Mouse (Mus musculus) stomach, embryonic 14.5 days (tissue): ENCODE data around the gene Gba2. TPM values are rescaled to one million over a fixed set of nuclear protein-coding genes. Genes with fewer than 3 reads are reported as not detected.

Experiments used
- ATAC-seq: fragments of 200-750 bp; cut with Nextera tagmentation; 2 replicates; pipeline ENCODE4 v1.8.0; 2017; ENCODE audit warnings: low read depth, moderate TSS enrichment; ENCODE audit not compliant: insufficient number of reproducible peaks, insufficient read depth, low FRiP score
- H3K27ac ChIP-seq: fragments of 300-500 bp; sonication (generic); 2 replicates; pipeline ENCODE4 v1.5.1; 2014; ENCODE audit warnings: mild to moderate bottlenecking, low read length, moderate library complexity, mixed read lengths
- H3K27me3 ChIP-seq: fragments of 300-500 bp; sonication (generic); 2 replicates; pipeline ENCODE4 v1.6.1; 2014; ENCODE audit warnings: low read length, control low read depth, mixed read lengths; ENCODE audit not compliant: control insufficient read depth, insufficient read depth
- H3K36me3 ChIP-seq: fragments of 300-500 bp; sonication (generic); 2 replicates; pipeline ENCODE4 v1.6.1; 2014; ENCODE audit warnings: mild to moderate bottlenecking, control low read depth, low read length, moderate library complexity, mixed read lengths; ENCODE audit not compliant: control insufficient read depth, insufficient read depth
- H3K4me1 ChIP-seq: fragments of 300-500 bp; sonication (generic); 2 replicates; pipeline ENCODE4 v1.6.1; 2014; ENCODE audit warnings: low read length, control low read depth, mixed read lengths; ENCODE audit not compliant: control insufficient read depth, insufficient read depth
- H3K4me2 ChIP-seq: fragments of 300-500 bp; sonication (generic); replicated peaks from 2 replicates; pipeline ENCODE4 v1.6.1; 2014; ENCODE audit warnings: low read depth, low read length, control low read depth
- H3K4me3 ChIP-seq: fragments of 300-500 bp; sonication (generic); 2 replicates; pipeline ENCODE4 v1.5.1; 2014; ENCODE audit warnings: low read depth, low read length, control low read depth
- H3K9ac ChIP-seq: fragments of 300-500 bp; sonication (generic); replicated peaks from 2 replicates; pipeline ENCODE4 v1.6.1; 2014; ENCODE audit warnings: low read depth, mild to moderate bottlenecking, control low read depth, low read length, moderate library complexity, mixed read lengths
- H3K9me3 ChIP-seq: fragments of 300-500 bp; sonication (generic); 2 replicates; pipeline ENCODE4 v1.6.1; 2016; ENCODE audit warnings: low read depth, low read length, control low read depth; ENCODE audit not compliant: control insufficient read depth
- whole genome bisulfite sequencing: fragments of 180-500 bp; shearing (Covaris S2); extraction: QIAGEN DNeasy Blood & Tissue Kit; methylation state at CpG from one replicate; pipeline ENCODE4 v1.1.7; 2014; 5-methylcytosine and 5-hydroxymethylcytosine counted together
- polyA plus RNA-seq: library from polyadenylated mRNA; unstranded; fragments of >200 nt; fragmentation: Nextera tagmentation; extraction: Ambion mirVana; gene quantifications from 2 replicates; pipeline ENCODE4 v1.2.1, GENCODE M21; 2014

Gba2 gene
- polyA plus RNA-seq, 1 experiment from 2014 or later, result 13.8 TPM

DNA sequence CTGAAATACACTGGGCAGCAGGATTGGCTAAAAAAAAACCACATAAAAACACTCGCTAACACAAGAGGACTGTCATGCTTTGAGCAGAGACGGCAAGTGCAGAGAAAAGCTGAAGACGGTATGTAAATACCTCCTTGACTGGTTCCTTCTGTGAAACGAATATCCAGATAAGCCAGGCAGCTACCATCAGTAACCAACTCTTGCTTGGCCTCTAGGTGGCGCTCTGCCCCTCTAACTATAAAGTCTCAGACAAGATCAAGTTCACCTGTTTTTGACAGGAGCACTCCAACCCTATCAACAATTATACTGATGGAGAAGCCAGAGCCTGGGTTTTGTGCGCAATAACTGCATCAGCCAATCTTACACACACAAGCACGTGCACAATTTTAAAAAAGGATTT is 48.1 kb downstream of the Gba2 start:
- Histone ChIP-seq H3K27me3 (no peaks in the 10 kb centered on the region), H3K4me1 (0 out of 2 replicates have a peak, but pooled peaks cover 4% of the 10 kb centered on the region), H3K27ac (peak overlapping the region; percentile 33; the same call in 1 of the 2 replicates), H3K4me2 (no peak overlapping the region), H3K36me3 (peaks cover 45% of the 10 kb centered on the region), H3K4me3 (no peak overlapping the region), H3K9ac (no peak overlapping the region), H3K9me3 (no peaks in the 10 kb centered on the region)
- no peak for ATAC-seq
- 14% methylated on average over 7 of the region's 7 CpGs for WGBS

DNA sequence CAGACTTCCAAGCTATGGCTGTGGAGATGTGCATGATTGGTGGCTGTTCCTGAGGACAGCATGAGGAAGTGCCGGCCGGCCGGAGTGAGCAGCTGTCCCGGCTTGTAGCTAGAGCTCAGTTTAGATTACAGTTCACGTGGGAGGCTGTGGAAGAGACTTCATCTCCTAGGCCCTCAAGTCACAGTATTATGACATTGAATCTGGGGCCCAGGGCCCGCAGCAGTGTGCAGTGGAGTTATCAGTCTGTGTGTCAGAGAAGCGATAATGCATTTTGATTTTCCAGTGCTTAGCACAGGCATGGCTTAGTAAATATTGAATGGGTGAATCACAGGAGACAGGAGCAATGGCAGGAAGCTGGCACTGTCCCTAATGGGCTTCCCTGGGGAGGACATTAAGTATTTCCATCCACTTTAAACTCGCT is 48.6 kb downstream of the Gba2 start:
- WGBS, result 52% methylated on average over 8 of the region's 8 CpGs
- Histone ChIP-seq H3K27me3 (no peaks in the 10 kb centered on the region), H3K9ac (no peak overlapping the region), H3K9me3 (no peaks in the 10 kb centered on the region), H3K4me3 (no peak overlapping the region), H3K4me1 (0 out of 2 replicates have a peak, but pooled peaks cover 4% of the 10 kb centered on the region), H3K4me2 (no peak overlapping the region), H3K36me3 (peaks cover 40% of the 10 kb centered on the region), H3K27ac (peak overlapping the region; percentile 33)
- no peak for ATAC-seq

DNA sequence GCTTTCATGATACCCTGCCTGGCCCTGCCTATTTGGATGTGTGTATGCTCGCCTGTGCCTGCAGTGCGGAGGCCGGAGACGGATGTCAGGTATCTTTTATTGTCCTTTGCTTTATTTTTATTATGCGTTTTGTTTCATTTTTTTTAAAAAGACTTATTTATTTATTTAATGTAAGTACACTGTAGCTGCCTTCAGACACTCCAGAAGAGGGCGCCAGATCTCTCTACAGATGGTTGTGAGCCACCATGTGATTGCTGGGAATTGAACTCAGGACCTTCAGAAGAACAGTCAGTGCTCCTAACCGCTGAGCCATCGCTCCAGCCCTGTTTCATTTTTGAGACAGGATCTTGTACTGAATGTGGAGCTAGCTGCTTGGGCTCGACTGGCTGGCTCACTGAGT is 50.2 kb downstream of the Gba2 start:
- no peak overlapping the region for H3K27ac ChIP-seq
- H3K9ac ChIP-seq, result no peak overlapping the region
- H3K27me3 ChIP-seq, result no peaks in the 10 kb centered on the region
- H3K4me2 ChIP-seq, result no peak overlapping the region
- ATAC-seq, result no peak
- peaks cover 8% of the 10 kb centered on the region; the same call in 1 of the 2 replicates for H3K4me1 ChIP-seq
- no peak overlapping the region for H3K4me3 ChIP-seq
- 78% methylated on average over 9 of the region's 9 CpGs for WGBS
- no peaks in the 10 kb centered on the region for H3K9me3 ChIP-seq
- H3K36me3 ChIP-seq, result peaks cover 25% of the 10 kb centered on the region

- 71% methylated on average over 5 of the region's 5 CpGs for WGBS
- Histone ChIP-seq H3K9ac (no peak overlapping the region), H3K27ac (no peak overlapping the region), H3K9me3 (no peaks in the 10 kb centered on the region), H3K4me3 (no peak overlapping the region), H3K4me2 (no peak overlapping the region), H3K36me3 (peaks cover 19% of the 10 kb centered on the region), H3K27me3 (no peaks in the 10 kb centered on the region), H3K4me1 (peaks cover 8% of the 10 kb centered on the region; the same call in 1 of the 2 replicates)
- ATAC-seq, result no peak
Observed at GRCm38 (mm10) chr4:43527880-43528279, 50.8 kb downstream of the Gba2 start.

GRCm38 (mm10) chr4:43519956-43520355 is 58.7 kb downstream of the Gba2 start:
- WGBS, result 9% methylated on average over 6 of the region's 6 CpGs
- Histone ChIP-seq H3K36me3 (peaks cover 25% of the 10 kb centered on the region), H3K4me2 (peak overlapping the region; percentile 68), H3K9ac (0 out of 2 replicates have a peak overlapping the region, but pooled peaks have one; percentile 1), H3K27ac (peak overlapping the region; percentile 16; the same call in 1 of the 2 replicates), H3K27me3 (no peaks in the 10 kb centered on the region), H3K4me3 (peak overlapping the region; percentile 49), H3K9me3 (no peaks in the 10 kb centered on the region), H3K4me1 (peaks cover 19% of the 10 kb centered on the region; the same call in 1 of the 2 replicates)
- no peak for ATAC-seq

- 31% methylated on average over 10 of the region's 10 CpGs for WGBS
- Histone ChIP-seq H3K36me3 (peaks cover 25% of the 10 kb centered on the region), H3K27me3 (no peaks in the 10 kb centered on the region), H3K27ac (no peak overlapping the region), H3K9ac (0 out of 2 replicates have a peak overlapping the region, but pooled peaks have one; percentile 1), H3K4me3 (peak overlapping the region; percentile 49), H3K4me1 (peaks cover 19% of the 10 kb centered on the region; the same call in 1 of the 2 replicates), H3K4me2 (peak overlapping the region; percentile 68), H3K9me3 (no peaks in the 10 kb centered on the region)
- no peak for ATAC-seq
Observed at GRCm38 (mm10) chr4:43519551-43519950, 59.1 kb downstream of the Gba2 start.

Other genes starting within 250 kb of the Gba2 start
- 12.4 and 13.5 TPM in 2 replicates for gene Rusc2, start 196.9 kb downstream of the Gba2 start, polyA plus RNA-seq
- gene Fam166b, start 149.7 kb downstream of the Gba2 start, polyA plus RNA-seq, result 0.22 and 0.25 TPM in 2 replicates
- gene Tesk1, start 136.9 kb downstream of the Gba2 start, polyA plus RNA-seq, result 5.4 and 7.1 TPM in 2 replicates
- 5.5 and 5.6 TPM in 2 replicates for gene Cd72, start 124.2 kb downstream of the Gba2 start, polyA plus RNA-seq
- gene Sit1, start 95.1 kb downstream of the Gba2 start, polyA plus RNA-seq, result not detected in 2 replicates
- 130 and 132 TPM in 2 replicates for gene Ccdc107, start 86.0 kb downstream of the Gba2 start, polyA plus RNA-seq
- gene Arhgef39, start 79.2 kb downstream of the Gba2 start, polyA plus RNA-seq, result 43.5 and 46.8 TPM in 2 replicates
- 2.8 and 5.8 TPM in 2 replicates for gene Car9, start 71.9 kb downstream of the Gba2 start, polyA plus RNA-seq
- 790 and 843 TPM in 2 replicates for gene Tpm2, start 55.1 kb downstream of the Gba2 start, polyA plus RNA-seq
- 56.2 and 69.8 TPM in 2 replicates for gene Creb3, start 16.5 kb downstream of the Gba2 start, polyA plus RNA-seq
- 83.7 and 98.5 TPM in 2 replicates for gene Tln1, start 16.2 kb downstream of the Gba2 start, polyA plus RNA-seq
- gene Rgp1, start 158 bp downstream of the Gba2 start, polyA plus RNA-seq, result 41.0 and 44.5 TPM in 2 replicates
- 0.91 and 1.0 TPM in 2 replicates for gene Msmp, start 5.6 kb upstream of the Gba2 start, polyA plus RNA-seq
- gene Npr2, start 53.1 kb upstream of the Gba2 start, polyA plus RNA-seq, result 13.3 and 17.3 TPM in 2 replicates
- 0.70 and 1.7 TPM in 2 replicates for gene Spag8, start 74.7 kb upstream of the Gba2 start, polyA plus RNA-seq
- 103 and 112 TPM in 2 replicates for gene Hint2, start 77.6 kb upstream of the Gba2 start, polyA plus RNA-seq
- gene Tmem8b, start 90.1 kb upstream of the Gba2 start, polyA plus RNA-seq, result 4.5 and 5.6 TPM in 2 replicates
- 3.7 and 4.2 TPM in 2 replicates for gene Fam221b, start 90.3 kb upstream of the Gba2 start, polyA plus RNA-seq
- not detected in 2 replicates for gene Olfr70, start 121.9 kb upstream of the Gba2 start, polyA plus RNA-seq
- gene Olfr71, start 131.4 kb upstream of the Gba2 start, polyA plus RNA-seq, result 0.09 TPM in 1 of 2 replicates, not detected in the other
- gene Hrct1, start 148.3 kb upstream of the Gba2 start, polyA plus RNA-seq, result 0.46 and 0.78 TPM in 2 replicates
- 0.10 TPM in 1 of 2 replicates, not detected in the other for gene Spaar, start 151.2 kb upstream of the Gba2 start, polyA plus RNA-seq
- gene Olfr159, start 192.1 kb upstream of the Gba2 start, polyA plus RNA-seq, result not detected in 2 replicates
- gene Olfr156, start 245.0 kb upstream of the Gba2 start, polyA plus RNA-seq, result not detected in 2 replicates